Mouse (Mus musculus) liver, embryonic 16.5 days (tissue): ENCODE data around the gene Lrrc28. TPM values are rescaled to one million over a fixed set of nuclear protein-coding genes. Genes with fewer than 3 reads are reported as not detected.

Experiments used
- ATAC-seq: fragments of 200-750 bp; cut with Nextera tagmentation; 2 replicates; pipeline ENCODE4 v1.8.0; 2017; ENCODE audit warnings: low read depth, mild to moderate bottlenecking, moderate number of reproducible peaks, moderate library complexity
- H3K27ac ChIP-seq: fragments of 300-500 bp; sonication (generic); 2 replicates; pipeline ENCODE4 v1.5.1; 2014; ENCODE audit warnings: mild to moderate bottlenecking, low read length
- H3K27me3 ChIP-seq: fragments of 300-500 bp; sonication (generic); 2 replicates; pipeline ENCODE4 v1.6.1; 2014; ENCODE audit warnings: low read depth, low read length, mixed read lengths; ENCODE audit not compliant: control insufficient read depth, insufficient read depth
- H3K36me3 ChIP-seq: fragments of 300-500 bp; sonication (generic); 2 replicates; pipeline ENCODE4 v1.6.1; 2014; ENCODE audit warnings: mild to moderate bottlenecking; ENCODE audit not compliant: control insufficient read depth, insufficient read depth
- H3K4me1 ChIP-seq: fragments of 300-500 bp; sonication (generic); 2 replicates; pipeline ENCODE4 v1.6.1; 2014; ENCODE audit warnings: low read depth, low read length, mixed read lengths; ENCODE audit not compliant: control insufficient read depth
- H3K4me2 ChIP-seq: fragments of 300-500 bp; sonication (generic); 2 replicates; pipeline ENCODE4 v1.6.1; 2014; ENCODE audit warnings: low read depth, low read length, mixed read lengths
- H3K4me3 ChIP-seq: fragments of 300-500 bp; sonication (generic); 2 replicates; pipeline ENCODE4 v1.5.1; 2014; ENCODE audit warnings: low read depth, mild to moderate bottlenecking, low read length
- H3K9ac ChIP-seq: fragments of 300-500 bp; sonication (generic); 2 replicates; pipeline ENCODE4 v1.6.1; 2014; ENCODE audit warnings: low read depth, low read length
- H3K9me3 ChIP-seq: fragments of 300-500 bp; sonication (generic); replicated peaks from 2 replicates; pipeline ENCODE4 v1.6.1; 2016; ENCODE audit warnings: low read length; ENCODE audit not compliant: control insufficient read depth
- WGBS: fragments of 180-500 bp; shearing (Covaris S2); extraction: QIAGEN DNeasy Blood & Tissue Kit; methylation state at CpG from one replicate; pipeline ENCODE4 v1.1.7; 2014; ENCODE audit not compliant: insufficient replicate concordance; 5-methylcytosine and 5-hydroxymethylcytosine counted together
- polyA plus RNA-seq: library from polyadenylated mRNA; unstranded; fragments of >200 nt; fragmentation: Nextera tagmentation; extraction: Ambion mirVana; gene quantifications from 2 replicates; pipeline ENCODE4 v1.2.1, GENCODE M21; 2015

The Lrrc28 gene
- polyA plus RNA-seq, 1 experiment from 2014 or later = 5.3 TPM

- Histone ChIP-seq H3K4me3 (no peak overlapping the region), H3K9ac (no peak overlapping the region), H3K4me1 (no peaks in the 10 kb centered on the region), H3K27ac (no peak overlapping the region), H3K27me3 (no peaks in the 10 kb centered on the region), H3K36me3 (no peaks in the 10 kb centered on the region), H3K9me3 (no peaks in the 10 kb centered on the region), H3K4me2 (no peak overlapping the region)
- 69% methylated on average over 3 of the region's 3 CpGs for WGBS
- no peak for ATAC-seq
These were observed 10.9 kb downstream of the Lrrc28 start for GRCm38 (mm10) chr7:67634210-67634609.

DNA sequence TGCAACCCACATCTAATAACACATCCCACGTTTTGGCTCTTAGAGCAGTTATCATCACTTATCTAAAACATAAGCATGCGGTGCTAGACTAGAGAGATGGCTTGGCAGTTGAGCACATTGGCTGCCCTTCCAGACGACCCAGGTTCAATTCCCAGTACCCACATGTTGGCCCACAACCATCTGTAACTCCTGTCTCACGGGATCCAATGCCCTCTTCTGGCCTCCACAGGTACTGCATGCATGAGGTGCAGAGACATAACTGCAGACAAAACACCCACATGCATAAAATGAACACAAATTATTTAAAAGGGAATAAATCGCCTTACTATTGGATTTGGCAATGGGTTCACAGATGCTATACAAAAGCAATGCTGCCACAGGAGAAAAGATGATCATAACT lies 12.7 kb downstream of the Lrrc28 start:
- H3K4me2 ChIP-seq = no peak overlapping the region
- H3K27me3 ChIP-seq = no peaks in the 10 kb centered on the region
- ATAC-seq = no peak
- no peak overlapping the region for H3K9ac ChIP-seq
- no peaks in the 10 kb centered on the region for H3K36me3 ChIP-seq
- no peak overlapping the region for H3K4me3 ChIP-seq
- WGBS = 72% methylated on average over 5 of the region's 5 CpGs
- no peaks in the 10 kb centered on the region for H3K9me3 ChIP-seq
- H3K4me1 ChIP-seq = no peaks in the 10 kb centered on the region
- no peak overlapping the region for H3K27ac ChIP-seq

GRCm38 (mm10) chr7:67630817-67631216 lies 14.3 kb downstream of the Lrrc28 start:
- H3K4me1 ChIP-seq = no peaks in the 10 kb centered on the region
- H3K4me2 ChIP-seq = no peak overlapping the region
- 15% methylated on average over 2 of the region's 2 CpGs for WGBS

DNA sequence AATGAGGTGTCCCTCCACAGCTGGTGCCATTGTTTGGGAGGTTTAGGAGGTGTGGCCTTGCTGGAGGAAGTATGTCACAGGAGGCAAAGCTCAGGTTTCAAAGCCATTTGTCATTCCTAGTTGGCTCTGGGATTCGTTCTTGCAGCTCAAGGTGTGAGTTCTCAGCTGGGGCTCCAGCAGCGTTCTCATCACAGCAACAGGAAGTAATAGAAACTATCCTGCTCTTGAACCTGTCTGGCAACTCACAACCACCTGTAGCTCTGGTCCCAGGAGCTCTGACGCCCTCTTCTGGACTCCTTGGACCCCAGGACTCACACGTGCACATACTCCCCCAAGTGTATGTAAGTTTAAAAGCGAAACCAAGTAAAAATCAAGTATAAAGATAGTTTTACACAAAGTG lies 15.4 kb downstream of the Lrrc28 start:
- H3K4me2 ChIP-seq = no peak overlapping the region
- H3K36me3 ChIP-seq = no peaks in the 10 kb centered on the region
- no peak overlapping the region for H3K4me3 ChIP-seq
- WGBS = 53% methylated on average over 5 of the region's 5 CpGs
- H3K27me3 ChIP-seq = no peaks in the 10 kb centered on the region
- H3K9ac ChIP-seq = no peak overlapping the region
- no peak for ATAC-seq
- H3K4me1 ChIP-seq = no peaks in the 10 kb centered on the region
- H3K9me3 ChIP-seq = no peaks in the 10 kb centered on the region
- no peak overlapping the region for H3K27ac ChIP-seq

More at GRCm38 (mm10) chr7:67630817-67631216, 14.3 kb downstream of the Lrrc28 start:
- Histone ChIP-seq H3K9me3 (no peaks in the 10 kb centered on the region), H3K9ac (no peak overlapping the region), H3K4me3 (no peak overlapping the region), H3K27me3 (no peaks in the 10 kb centered on the region), H3K27ac (no peak overlapping the region), H3K36me3 (no peaks in the 10 kb centered on the region)
- 0 out of 2 replicates have a peak, but pooled peaks have one; percentile 45 for ATAC-seq

DNA sequence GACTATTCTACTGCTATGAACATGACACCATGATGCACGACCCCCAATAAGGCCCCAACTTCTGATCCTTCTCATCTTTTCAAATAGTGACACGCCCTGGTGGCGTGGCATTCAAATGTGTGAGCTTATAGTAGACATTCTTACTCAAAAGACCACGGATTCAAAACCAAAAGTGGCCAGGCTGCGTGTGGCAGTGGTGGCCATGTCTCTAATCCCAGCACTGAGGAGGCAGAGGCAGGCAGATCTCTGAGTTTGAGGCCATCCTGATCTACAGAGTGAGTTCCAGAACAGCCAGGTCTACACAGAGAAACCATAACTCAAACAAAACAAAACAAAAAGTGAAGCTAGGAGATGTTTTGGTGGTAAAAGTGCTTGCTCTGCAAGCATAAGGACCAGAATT lies 18.4 kb downstream of the Lrrc28 start:
- Histone ChIP-seq H3K4me1 (no peaks in the 10 kb centered on the region), H3K9me3 (no peaks in the 10 kb centered on the region), H3K9ac (no peak overlapping the region), H3K36me3 (no peaks in the 10 kb centered on the region), H3K27ac (no peak overlapping the region), H3K4me3 (no peak overlapping the region), H3K27me3 (no peaks in the 10 kb centered on the region), H3K4me2 (no peak overlapping the region)
- no peak for ATAC-seq
- 70% methylated on average over 5 of the region's 5 CpGs for WGBS

DNA sequence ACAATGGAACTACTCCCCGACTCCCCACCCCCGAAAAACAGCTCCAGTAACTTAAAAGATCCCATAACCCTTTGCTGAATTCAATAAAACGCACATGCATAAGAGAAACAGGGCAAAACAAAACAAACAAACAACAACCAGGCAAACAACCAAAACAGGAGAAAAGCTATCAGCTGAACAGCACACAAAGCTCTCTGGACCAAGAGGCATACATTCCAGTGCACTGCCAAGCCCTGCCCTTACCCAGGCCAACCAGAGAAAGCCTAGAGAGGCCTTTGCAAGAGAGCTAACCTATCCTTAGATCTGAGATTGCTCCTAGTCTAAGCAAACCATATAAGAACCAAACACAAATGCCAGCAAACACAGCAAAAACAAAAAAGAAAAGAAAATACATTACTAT lies 22.9 kb downstream of the Lrrc28 start:
- no peaks in the 10 kb centered on the region for H3K27me3 ChIP-seq
- no peaks in the 10 kb centered on the region for H3K36me3 ChIP-seq
- no peaks in the 10 kb centered on the region for H3K9me3 ChIP-seq
- 52% methylated on average over 3 of the region's 3 CpGs for WGBS
- H3K4me2 ChIP-seq = no peak overlapping the region
- no peaks in the 10 kb centered on the region for H3K4me1 ChIP-seq
- no peak overlapping the region for H3K4me3 ChIP-seq
- no peak for ATAC-seq
- H3K27ac ChIP-seq = no peak overlapping the region
- no peak overlapping the region for H3K9ac ChIP-seq

DNA sequence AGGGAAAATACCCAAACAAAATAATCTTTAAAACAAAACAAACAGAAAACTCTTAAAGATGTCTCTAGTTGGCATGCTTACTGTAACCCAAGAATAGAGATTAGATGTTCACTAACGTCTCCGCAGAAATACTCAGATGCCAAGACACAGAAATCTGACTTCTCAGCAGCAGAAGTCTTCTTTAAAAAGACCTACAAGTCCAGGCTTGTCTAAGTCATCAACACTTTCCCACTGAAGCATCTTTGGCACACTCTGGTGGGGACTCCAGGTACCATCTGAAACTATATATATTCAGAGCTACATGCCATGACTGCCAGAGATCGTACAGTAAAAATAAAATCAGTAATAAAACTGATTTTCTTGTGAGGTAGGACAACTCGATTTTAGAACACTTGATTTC lies 25.2 kb downstream of the Lrrc28 start:
- no peaks in the 10 kb centered on the region for H3K27me3 ChIP-seq
- H3K4me2 ChIP-seq = no peak overlapping the region
- no peak for ATAC-seq
- WGBS = 58% methylated on average over 4 of the region's 4 CpGs
- H3K4me3 ChIP-seq = no peak overlapping the region
- H3K9ac ChIP-seq = no peak overlapping the region
- no peaks in the 10 kb centered on the region for H3K9me3 ChIP-seq
- no peaks in the 10 kb centered on the region for H3K4me1 ChIP-seq
- no peaks in the 10 kb centered on the region for H3K36me3 ChIP-seq
- no peak overlapping the region for H3K27ac ChIP-seq

DNA sequence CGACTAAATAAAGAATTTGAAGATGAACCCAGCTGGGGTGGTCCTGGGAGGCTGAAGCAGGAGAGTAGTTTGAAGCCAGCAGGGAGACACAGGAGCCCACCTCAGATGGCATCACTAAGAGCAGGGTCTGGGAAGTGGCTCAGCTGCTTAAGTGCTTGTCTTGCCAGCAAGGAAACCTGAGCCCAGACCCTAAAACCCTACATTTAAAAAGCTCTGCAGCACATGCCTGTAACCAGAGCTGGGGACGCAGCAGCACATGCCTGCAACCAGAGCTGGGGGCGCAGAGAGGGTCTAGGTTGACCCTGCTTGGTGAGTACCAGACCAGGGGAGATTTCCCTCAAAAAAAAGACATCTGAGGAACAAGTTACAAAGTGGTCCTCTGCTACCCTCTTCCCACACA lies 26.8 kb downstream of the Lrrc28 start:
- Histone ChIP-seq H3K4me3 (no peak overlapping the region), H3K9ac (no peak overlapping the region), H3K36me3 (no peaks in the 10 kb centered on the region), H3K27ac (no peak overlapping the region), H3K9me3 (no peaks in the 10 kb centered on the region), H3K27me3 (no peaks in the 10 kb centered on the region), H3K4me1 (no peaks in the 10 kb centered on the region), H3K4me2 (no peak overlapping the region)
- 77% methylated on average over 3 of the region's 3 CpGs for WGBS
- no peak for ATAC-seq

- Histone ChIP-seq H3K27ac (no peak overlapping the region), H3K4me1 (no peaks in the 10 kb centered on the region), H3K4me3 (no peak overlapping the region), H3K27me3 (no peaks in the 10 kb centered on the region), H3K9me3 (no peaks in the 10 kb centered on the region), H3K36me3 (no peaks in the 10 kb centered on the region), H3K4me2 (no peak overlapping the region), H3K9ac (no peak overlapping the region)
- WGBS = 80% methylated on average over 10 of the region's 10 CpGs
- no peak for ATAC-seq
These were observed 27.4 kb downstream of the Lrrc28 start for GRCm38 (mm10) chr7:67617646-67618045.

GRCm38 (mm10) chr7:67616890-67617289 lies 28.2 kb downstream of the Lrrc28 start:
- 63% methylated on average over 4 of the region's 4 CpGs for WGBS
- ATAC-seq = no peak
- no peak overlapping the region for H3K4me3 ChIP-seq
- H3K4me1 ChIP-seq = no peaks in the 10 kb centered on the region
- H3K9me3 ChIP-seq = no peaks in the 10 kb centered on the region
- H3K36me3 ChIP-seq = no peaks in the 10 kb centered on the region
- H3K4me2 ChIP-seq = no peak overlapping the region
- no peak overlapping the region for H3K9ac ChIP-seq
- H3K27ac ChIP-seq = no peak overlapping the region
- H3K27me3 ChIP-seq = no peaks in the 10 kb centered on the region
